In the genomic region with DNA sequence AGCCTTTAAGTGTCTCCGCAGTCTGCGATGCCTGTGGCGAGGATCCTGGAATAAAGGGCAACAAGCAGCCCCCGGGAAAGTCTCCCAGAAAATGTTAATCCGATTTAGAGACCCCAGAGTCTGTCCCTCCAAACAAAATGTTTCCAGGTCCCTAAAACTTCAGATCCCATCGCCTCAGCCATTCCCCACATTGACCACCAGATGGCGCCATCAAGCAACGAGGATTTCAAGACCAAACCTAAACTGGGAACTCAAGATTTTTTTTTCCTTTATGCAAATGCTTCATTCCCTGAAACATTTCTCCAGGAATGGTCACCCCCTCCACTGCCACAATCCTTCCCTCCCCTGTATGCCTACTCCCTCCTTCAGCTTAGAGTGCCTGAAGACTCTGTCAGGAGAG, we compare ENCODE assay signal across 8 mouse cellular contexts. TPM values are rescaled to one million over a fixed set of nuclear protein-coding genes. Genes with fewer than 3 reads are reported as not detected.
DNase-seq lines count a peak whose midpoint lies in the region; ATAC-seq lines count a peak whose summit lies in the region.

Gene C1rb (plus strand): TSS at position 269 of the 400 bp plus-strand sequence.

- no peak for ATAC-seq in forebrain, embryonic 13.5 days
- ATAC-seq in megakaryocyte progenitor cell, adult 5-6 weeks (replicated peaks; ENCODE audit: poor library complexity), result peak; percentile 90

- WGBS in forebrain, embryonic 10.5 days, result 3% methylated on average over 8 of the region's 8 CpGs
- 2% methylated on average over 8 of the region's 8 CpGs for WGBS in forebrain, embryonic 13.5 days

- peak; percentile 67 for DNase-seq in forebrain, embryonic 10.5 days (ENCODE audit: extremely low spot score, low spot score)
- peak; percentile 47 for DNase-seq in c-Kit-negative CD71-positive TER-119-positive erythroid progenitor cells, embryonic 14.5 days (ENCODE audit: low read depth, low spot score)
- peak; percentile 81 for DNase-seq in forelimb bud, embryonic 11.5 days (ENCODE audit: low read depth, low spot score)
- DNase-seq in heart, postnatal 4 days, result peak; percentile 77
- DNase-seq in layer of hippocampus, postnatal 25 days (ENCODE audit: extremely low spot score in 1 of 2, low spot score in 1 of 2), result peak; percentile 45 to 75
- DNase-seq in spleen, adult 12 weeks (ENCODE audit: low spot score), result peak; percentile 36

- H3K4me2 ChIP-seq in forebrain, embryonic 13.5 days, result no peak within 1 kb of the TSS

- no peak within 1 kb of the TSS for H3K4me3 ChIP-seq in forebrain, embryonic 10.5 days
- no peak within 1 kb of the TSS for H3K4me3 ChIP-seq in forebrain, embryonic 13.5 days

- no peak within 1 kb of the TSS for H3K9ac ChIP-seq in forebrain, embryonic 13.5 days

- H3K27me3 ChIP-seq in forebrain, embryonic 10.5 days (ENCODE audit: poor library complexity, severe bottlenecking), result no peaks in the 10 kb centered on the region
- H3K27me3 ChIP-seq in forebrain, embryonic 13.5 days, result no peaks in the 10 kb centered on the region

- no peaks in the 10 kb centered on the region for H3K4me1 ChIP-seq in forebrain, embryonic 10.5 days
- no peaks in the 10 kb centered on the region for H3K4me1 ChIP-seq in forebrain, embryonic 13.5 days

- H3K36me3 ChIP-seq in forebrain, embryonic 10.5 days (replicated peaks), result no peaks in the 10 kb centered on the region
- H3K36me3 ChIP-seq in forebrain, embryonic 13.5 days (ENCODE audit: poor library complexity, severe bottlenecking), result no peaks in the 10 kb centered on the region

- no peak within 1 kb of the TSS for H3K27ac ChIP-seq in forebrain, embryonic 10.5 days
- no peak within 1 kb of the TSS for H3K27ac ChIP-seq in forebrain, embryonic 13.5 days

- H3K9me3 ChIP-seq in forebrain, embryonic 10.5 days, result no peaks in the 10 kb centered on the region
- no peaks in the 10 kb centered on the region for H3K9me3 ChIP-seq in forebrain, embryonic 13.5 days (replicated peaks)

RNA-seq across cellular contexts. Expression of gene C1rb, which starts in this region (rescaled TPM):
- not detected in 2 replicates for polyA plus RNA-seq in forebrain, embryonic 10.5 days (2016; fragmentation: Nextera tagmentation; extraction: Ambion mirVana)
- polyA plus RNA-seq in forebrain, embryonic 13.5 days (2015; fragmentation: Nextera tagmentation; extraction: Ambion mirVana), result not detected in 2 replicates
- under 1 TPM; 0.36 to 0.43 TPM for total RNA-seq in heart, postnatal 4 days (2021)
- not detected for total RNA-seq in layer of hippocampus, postnatal 25 days (2021)
- total RNA-seq in megakaryocyte progenitor cell, adult 5-6 weeks (2015), result not detected in 2 replicates
- total RNA-seq in megakaryocyte progenitor cell, adult 5-6 weeks (2017), result not detected in 2 replicates

Comparison
In these comparisons a context has a peak if more than half of its experiments do, and no peak if none do; other contexts are left out.
1. Peak in DNase-seq in forebrain, embryonic 10.5 days; RNA of the gene not detected or under 1 TPM.
2. Peak in DNase-seq in heart, postnatal 4 days; RNA of the gene not detected or under 1 TPM.
3. Peak in DNase-seq in layer of hippocampus, postnatal 25 days; RNA of the gene not detected or under 1 TPM.
4. Peak in ATAC-seq in megakaryocyte progenitor cell, adult 5-6 weeks; RNA of the gene not detected or under 1 TPM.